Mouse (Mus musculus) MEL-GATA-1-ER (cell line): ENCODE results near the gene Thumpd1.
A peak's percentile ranks its signal among the peaks of the same experiment; 100 is the strongest.

Experiments
- DNase-seq: peaks from one replicate; pipeline ENCODE4 v3.0.0-alpha.2; 2012; ENCODE audit warnings: low read depth; ENCODE audit errors: extremely low read depth

Thumpd1 gene

GRCm38 (mm10) chr7:119670925-119671324, 49.7 kb downstream of the Thumpd1 start:
- peak; percentile 2 for DNase-seq

GRCm38 (mm10) chr7:119670395-119670794, 50.2 kb downstream of the Thumpd1 start:
- DNase-seq: no peak

GRCm38 (mm10) chr7:119667893-119668292, 52.7 kb downstream of the Thumpd1 start:
- no peak for DNase-seq
